Mouse (Mus musculus): Measurements from ENCODE around the gene Ttll3. TPM values are rescaled to one million over a fixed set of nuclear protein-coding genes. Genes with fewer than 3 reads are reported as not detected.

Gene Ttll3
- total RNA-seq, 2 experiments from 2014 or later = 0.48 to 1.3 TPM

- no peak for DNase-seq
- no peak overlapping the region for H3K27ac ChIP-seq
- no peak overlapping the region for H3K4me3 ChIP-seq
- TF ChIP-seq CTCF (IDR thresholded peaks at IDR 0.05) = no peak
- intact Hi-C loops (cut with DNase I) = no loop called here
These were observed 24.4 kb upstream of the Ttll3 start for GRCm38 (mm10) chr6:113364518-113365135.

- TF ChIP-seq CTCF (IDR thresholded peaks at IDR 0.05) = no peak
- no peak for DNase-seq
- H3K4me3 ChIP-seq = no peak overlapping the region
- no peak overlapping the region for H3K27ac ChIP-seq
- intact Hi-C loops (cut with DNase I) = no loop called here
These were observed 22.4 kb upstream of the Ttll3 start for GRCm38 (mm10) chr6:113366639-113367038.

- no peak for TF ChIP-seq CTCF (IDR thresholded peaks at IDR 0.05)
- intact Hi-C loops (cut with DNase I) = no loop called here
These were observed 21.5 kb upstream of the Ttll3 start for GRCm38 (mm10) chr6:113367574-113367973.

GRCm38 (mm10) chr6:113368124-113368523, 20.9 kb upstream of the Ttll3 start:
- Histone ChIP-seq H3K4me3 (no peak overlapping the region), H3K27ac (no peak overlapping the region)
- no peak for DNase-seq
- intact Hi-C loops (cut with DNase I) = no loop called here
- TF ChIP-seq CTCF (IDR thresholded peaks at IDR 0.05) = no peak

More at GRCm38 (mm10) chr6:113367574-113367973, 21.5 kb upstream of the Ttll3 start:
- no peak for DNase-seq
- H3K27ac ChIP-seq = no peak overlapping the region
- H3K4me3 ChIP-seq = no peak overlapping the region

- Histone ChIP-seq H3K4me3 (no peak overlapping the region), H3K27ac (no peak overlapping the region)
- intact Hi-C loops (cut with DNase I) = no loop called here
- TF ChIP-seq CTCF (IDR thresholded peaks at IDR 0.05) = no peak
- DNase-seq = no peak
These were observed 20.5 kb upstream of the Ttll3 start for GRCm38 (mm10) chr6:113368577-113368976.

GRCm38 (mm10) chr6:113370194-113370929, 18.7 kb upstream of the Ttll3 start:
- TF ChIP-seq CTCF (IDR thresholded peaks at IDR 0.05) = no peak
- Histone ChIP-seq H3K4me3 (no peak overlapping the region), H3K27ac (no peak overlapping the region)
- DNase-seq = no peak
- intact Hi-C loops (cut with DNase I) = no loop called here

GRCm38 (mm10) chr6:113373491-113373890, 15.6 kb upstream of the Ttll3 start:
- Histone ChIP-seq H3K27ac (no peak overlapping the region), H3K4me3 (no peak overlapping the region)
- DNase-seq = no peak
- TF ChIP-seq CTCF (IDR thresholded peaks at IDR 0.05) = no peak
- intact Hi-C loops (cut with DNase I) = no loop called here

- TF ChIP-seq CTCF (IDR thresholded peaks at IDR 0.05) = no peak
- no peak for DNase-seq
- intact Hi-C loops (cut with DNase I) = loop anchor here (2.0 kb wide), 2 partner anchors 34 to 48 kb away; partner anchors contain the start of gene Camk1
- Histone ChIP-seq H3K4me3 (peak overlapping the region; percentile 72), H3K27ac (peak overlapping the region; percentile 99)
These were observed 11.9 kb upstream of the Ttll3 start for GRCm38 (mm10) chr6:113377172-113377495.

GRCm38 (mm10) chr6:113377496-113378385, 11.3 kb upstream of the Ttll3 start, which contains the start of the genes Tada3 and Arpc4:
Gene Tada3 (minus strand): TSS chr6:113377883.
Gene Arpc4 (plus strand): TSS chr6:113378115.
- peak; percentile 95 for DNase-seq
- TF ChIP-seq CTCF (IDR thresholded peaks at IDR 0.05) = peak; percentile 28
- intact Hi-C loops (cut with DNase I) = loop anchor here (2.0 kb wide), 2 partner anchors 35 to 49 kb away; partner anchors contain the start of gene Camk1
- Histone ChIP-seq H3K4me3 (peak within 1 kb of the TSS; percentile 72), H3K27ac (peak within 1 kb of the TSS; percentile 99)

GRCm38 (mm10) chr6:113379246-113379645, 9.8 kb upstream of the Ttll3 start:
- peak overlapping the region; percentile 99; the same call in 1 of the 2 replicates for H3K27ac ChIP-seq
- peak overlapping the region; percentile 72 for H3K4me3 ChIP-seq
- no peak for TF ChIP-seq CTCF (IDR thresholded peaks at IDR 0.05)
- no peak for DNase-seq
- intact Hi-C loops (cut with DNase I) = no loop called here

GRCm38 (mm10) chr6:113380480-113380879, 8.6 kb upstream of the Ttll3 start:
- intact Hi-C loops (cut with DNase I) = no loop called here
- H3K27ac ChIP-seq = no peak overlapping the region
- DNase-seq = no peak
- no peak for TF ChIP-seq CTCF (IDR thresholded peaks at IDR 0.05)
- no peak overlapping the region for H3K4me3 ChIP-seq

- Histone ChIP-seq H3K27ac (no peak overlapping the region), H3K4me3 (no peak overlapping the region)
- intact Hi-C loops (cut with DNase I) = no loop called here
- no peak for TF ChIP-seq CTCF (IDR thresholded peaks at IDR 0.05)
- DNase-seq = no peak
These were observed 4.6 kb upstream of the Ttll3 start for GRCm38 (mm10) chr6:113384351-113384927.
